ENCODE assay signal across 8 mouse cellular contexts in the genomic region with DNA sequence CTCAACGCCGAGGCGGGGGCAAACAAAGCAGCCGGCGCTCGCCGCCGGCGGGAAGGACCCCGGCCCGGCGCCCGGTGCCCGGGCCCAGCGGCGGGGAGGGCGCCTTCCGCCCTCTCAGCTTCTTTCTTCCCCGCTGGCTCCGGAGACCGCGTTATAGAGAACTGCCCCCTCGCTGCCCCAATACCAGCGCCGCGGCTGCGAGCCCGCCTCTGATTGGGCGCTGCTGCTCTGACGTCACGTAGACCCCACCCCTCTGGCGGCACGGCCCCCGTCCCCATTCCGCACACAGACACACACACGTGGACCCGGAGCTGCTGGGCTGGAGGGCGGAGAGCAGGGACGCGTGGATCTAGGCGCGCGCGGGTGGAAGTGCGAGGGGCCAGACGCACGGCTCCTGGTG. TPM values are rescaled to one million over a fixed set of nuclear protein-coding genes. Genes with fewer than 3 reads are reported as not detected.
DNase-seq lines count a peak whose midpoint lies in the region; ATAC-seq and TF ChIP-seq lines count a peak whose summit lies in the region.

A gene (minus strand): TSS at position 127 of the 400 bp plus-strand sequence.

- under 1% methylated on average over 39 of the region's 47 CpGs for WGBS in embryonic facial prominence, embryonic 11.5 days
- under 1% methylated on average over 46 of the region's 47 CpGs for WGBS in heart, adult 2 months
- WGBS in kidney, adult 2 months = under 1% methylated on average over 47 of the region's 47 CpGs
- under 1% methylated on average over 44 of the region's 47 CpGs for WGBS in limb, embryonic 13.5 days
- under 1% methylated on average over 47 of the region's 47 CpGs for WGBS in midbrain, embryonic 15.5 days

- peak within 1 kb of the TSS; percentile 69 for H3K4me3 ChIP-seq in embryonic facial prominence, embryonic 11.5 days (ENCODE audit: low read depth, low read length)
- peak within 1 kb of the TSS; percentile 60 for H3K4me3 ChIP-seq in heart, adult 2 months
- H3K4me3 ChIP-seq in kidney, adult 2 months (ENCODE audit: insufficient read depth, low read depth, low read length) = peak within 1 kb of the TSS; percentile 56
- H3K4me3 ChIP-seq in limb, embryonic 13.5 days = peak within 1 kb of the TSS; percentile 71
- peak within 1 kb of the TSS; percentile 66 for H3K4me3 ChIP-seq in midbrain, embryonic 15.5 days

- intact Hi-C loops in heart, adult 2 months (cut with DNase I) = no loop called here

- no peaks in the 10 kb centered on the region for H3K36me3 ChIP-seq in embryonic facial prominence, embryonic 11.5 days (replicated peaks; ENCODE audit: control insufficient read depth, insufficient read depth, low read depth, low read length)
- no peaks in the 10 kb centered on the region for H3K36me3 ChIP-seq in heart, adult 2 months (ENCODE audit: control insufficient read depth, insufficient read depth, low read length)
- H3K36me3 ChIP-seq in kidney, adult 2 months (ENCODE audit: control insufficient read depth, insufficient read depth, low read length) = no peaks in the 10 kb centered on the region
- no peaks in the 10 kb centered on the region for H3K36me3 ChIP-seq in limb, embryonic 13.5 days
- no peaks in the 10 kb centered on the region for H3K36me3 ChIP-seq in midbrain, embryonic 15.5 days (replicated peaks)

- H3K27ac ChIP-seq in embryonic facial prominence, embryonic 11.5 days (replicated peaks; ENCODE audit: low read depth, low read length) = no peak within 1 kb of the TSS
- H3K27ac ChIP-seq in heart, adult 2 months = no peak within 1 kb of the TSS
- H3K27ac ChIP-seq in kidney, adult 2 months (ENCODE audit: insufficient read depth, low read depth, low read length) = no peak within 1 kb of the TSS
- H3K27ac ChIP-seq in limb, embryonic 13.5 days = no peak within 1 kb of the TSS
- H3K27ac ChIP-seq in midbrain, embryonic 15.5 days = no peak within 1 kb of the TSS

- peak within 1 kb of the TSS; percentile 83 for H3K4me2 ChIP-seq in embryonic facial prominence, embryonic 11.5 days (ENCODE audit: low read depth, low read length)
- H3K4me2 ChIP-seq in limb, embryonic 13.5 days (replicated peaks) = peak within 1 kb of the TSS; percentile 84
- peak within 1 kb of the TSS; percentile 80 for H3K4me2 ChIP-seq in midbrain, embryonic 15.5 days

- no peak for TF ChIP-seq EP300 in heart, adult 2 months (IDR thresholded peaks at IDR 0.05; ENCODE audit: insufficient read depth, low read depth, low read length)

- H3K9me3 ChIP-seq in embryonic facial prominence, embryonic 11.5 days (replicated peaks; ENCODE audit: control insufficient read depth, low read length) = no peaks in the 10 kb centered on the region
- H3K9me3 ChIP-seq in limb, embryonic 13.5 days = no peaks in the 10 kb centered on the region
- H3K9me3 ChIP-seq in midbrain, embryonic 15.5 days = no peaks in the 10 kb centered on the region

- peak within 1 kb of the TSS; percentile 82 for H3K9ac ChIP-seq in embryonic facial prominence, embryonic 11.5 days (replicated peaks; ENCODE audit: low read length)
- peak within 1 kb of the TSS; percentile 46 for H3K9ac ChIP-seq in heart, adult 2 months (ENCODE audit: low read depth, low read length)
- H3K9ac ChIP-seq in limb, embryonic 13.5 days = peak within 1 kb of the TSS; percentile 82
- H3K9ac ChIP-seq in midbrain, embryonic 15.5 days = peak within 1 kb of the TSS; percentile 51

- H3K79me2 ChIP-seq in heart, adult 2 months (replicated peaks; ENCODE audit: control insufficient read depth, insufficient read depth, low read length) = no peaks in the 10 kb centered on the region

- H3K4me1 ChIP-seq in embryonic facial prominence, embryonic 11.5 days (ENCODE audit: control insufficient read depth, insufficient read depth, low read length) = peaks cover 19% of the 10 kb centered on the region
- H3K4me1 ChIP-seq in heart, adult 2 months (ENCODE audit: control insufficient read depth, insufficient read depth, low read length) = no peaks in the 10 kb centered on the region
- no peaks in the 10 kb centered on the region for H3K4me1 ChIP-seq in kidney, adult 2 months (ENCODE audit: control insufficient read depth, insufficient read depth, low read length)
- H3K4me1 ChIP-seq in limb, embryonic 13.5 days = peaks cover 33% of the 10 kb centered on the region
- peaks cover 29% of the 10 kb centered on the region for H3K4me1 ChIP-seq in midbrain, embryonic 15.5 days

- ATAC-seq in embryonic facial prominence, embryonic 11.5 days (replicated peaks; ENCODE audit: insufficient number of reproducible peaks, low FRiP score, low TSS enrichment, low read depth) = peak; percentile 81
- peak; percentile 94 for ATAC-seq in limb, embryonic 13.5 days (ENCODE audit: low FRiP score, low read depth)
- peak; percentile 95 for ATAC-seq in midbrain, embryonic 15.5 days (replicated peaks)
- no peak for ATAC-seq in erythroid progenitor cell, adult 5-6 weeks (replicated peaks; ENCODE audit: low FRiP score, poor library complexity, severe bottlenecking)

- no peak for TF ChIP-seq CTCF in heart, adult 2 months (IDR thresholded peaks at IDR 0.05)
- TF ChIP-seq CTCF in kidney, adult 2 months (conservative IDR thresholded peaks at IDR 0.05; ENCODE audit: insufficient read depth, insufficient read length, low read depth, low read length) = no peak

- H3K27me3 ChIP-seq in embryonic facial prominence, embryonic 11.5 days (ENCODE audit: control insufficient read depth, insufficient read depth, low read length) = peaks cover 40% of the 10 kb centered on the region
- peaks cover 18% of the 10 kb centered on the region for H3K27me3 ChIP-seq in heart, adult 2 months (ENCODE audit: control insufficient read depth, insufficient read depth, low read length)
- peaks cover 10% of the 10 kb centered on the region for H3K27me3 ChIP-seq in kidney, adult 2 months (replicated peaks; ENCODE audit: control insufficient read depth, insufficient read depth, low read length)
- H3K27me3 ChIP-seq in limb, embryonic 13.5 days = peaks cover 74% of the 10 kb centered on the region
- peaks cover 72% of the 10 kb centered on the region for H3K27me3 ChIP-seq in midbrain, embryonic 15.5 days (replicated peaks)

- no peak for TF ChIP-seq POLR2A in heart, adult 2 months (IDR thresholded peaks at IDR 0.05; ENCODE audit: insufficient read depth, low read depth, low read length)
- no peak for TF ChIP-seq POLR2A in kidney, adult 2 months (IDR thresholded peaks at IDR 0.05; ENCODE audit: low read depth, low read length)

- DNase-seq in adrenal gland, postnatal 25 days = peak; percentile 93
- DNase-seq in embryonic facial prominence, embryonic 11.5 days (ENCODE audit: low spot score) = peak; percentile 94
- DNase-seq in heart, adult 2 months = peak; percentile 90
- peak; percentile 91 for DNase-seq in kidney, adult 2 months
- DNase-seq in spleen, adult 18-20 months = peak; percentile 84 to 85

RNA-seq across cellular contexts. Expression of the gene that starts here (rescaled TPM):
- total RNA-seq in adrenal gland, postnatal 25 days (2021) = 6.2 and 7.8 TPM in 2 replicates
- 9.0 and 9.7 TPM in 2 replicates for polyA plus RNA-seq in embryonic facial prominence, embryonic 11.5 days (2014; fragmentation: Nextera tagmentation; extraction: Ambion mirVana)
- 1 to 10 TPM; 1.4 to 2.6 TPM for total RNA-seq in heart, adult 2 months (2021)
- polyA plus RNA-seq in heart, adult 2 months (2012; rRNA removed) = 0.44 and 0.61 TPM in 2 replicates
- 0.86 and 1.2 TPM in 2 replicates for polyA plus RNA-seq in kidney, adult 2 months (2012; rRNA removed)
- 3.5 and 4.6 TPM in 2 replicates for polyA plus RNA-seq in limb, embryonic 13.5 days (2015; fragmentation: Nextera tagmentation; extraction: Ambion mirVana)
- 1.9 and 2.5 TPM in 2 replicates for polyA plus RNA-seq in midbrain, embryonic 15.5 days (2015; fragmentation: Nextera tagmentation; extraction: Ambion mirVana)
- total RNA-seq in erythroid progenitor cell, adult 5-6 weeks (2015; ENCODE audit: low replicate concordance) = 1.4 TPM in 1 of 2 replicates, not detected in the other
- not detected in 2 replicates for total RNA-seq in erythroid progenitor cell, adult 5-6 weeks (2017; ENCODE audit: low replicate concordance)
